Mouse (Mus musculus): ENCODE measurements around the gene Ubald2.

DNA sequence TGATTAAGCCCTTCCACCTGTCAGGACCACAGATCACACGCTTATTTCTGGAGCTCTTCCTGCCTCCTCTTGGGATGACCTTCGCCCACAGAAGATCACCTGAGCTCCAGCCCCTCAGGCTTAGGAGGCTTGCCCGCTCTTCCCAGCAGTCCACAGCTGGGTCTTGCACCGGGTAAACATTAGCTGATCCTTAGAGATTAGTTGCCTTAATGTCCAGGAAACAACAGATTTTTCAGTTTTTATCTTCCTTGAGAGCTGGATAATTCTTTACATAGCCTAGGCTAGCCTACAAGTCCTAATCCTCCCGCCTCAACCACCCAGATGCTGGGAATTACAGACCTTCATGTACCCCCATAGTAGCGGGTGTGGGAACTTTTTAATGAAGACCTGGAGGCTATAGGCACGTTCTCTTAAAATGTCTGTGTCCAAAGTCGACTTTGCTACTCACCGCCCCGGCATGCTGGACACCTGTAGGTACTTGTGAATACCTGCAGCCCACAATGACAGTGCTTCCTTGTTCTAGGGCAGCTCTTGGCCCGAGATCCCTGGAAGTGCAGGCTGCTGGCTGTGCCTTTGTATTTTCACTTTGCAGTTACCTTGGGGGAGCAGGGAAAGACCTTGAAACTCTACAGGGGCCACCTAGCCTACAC, 2.3 kb upstream of the Ubald2 start:
- TF ChIP-seq CTCF (IDR thresholded peaks at IDR 0.05; ENCODE audit: borderline replicate concordance, insufficient read depth, low read depth, low read length) (no peak), POLR2A (IDR thresholded peaks at IDR 0.05; ENCODE audit: borderline replicate concordance, insufficient read depth, low read length) (no peak)
